Mouse (Mus musculus): ENCODE measurements at regions not wholly inside any gene's neighbourhood (a gene's known extent, or its start where the extent isn't known, plus 50 kb on each side); places are given as distances from the start of the nearest gene placed in this dataset.

DNA sequence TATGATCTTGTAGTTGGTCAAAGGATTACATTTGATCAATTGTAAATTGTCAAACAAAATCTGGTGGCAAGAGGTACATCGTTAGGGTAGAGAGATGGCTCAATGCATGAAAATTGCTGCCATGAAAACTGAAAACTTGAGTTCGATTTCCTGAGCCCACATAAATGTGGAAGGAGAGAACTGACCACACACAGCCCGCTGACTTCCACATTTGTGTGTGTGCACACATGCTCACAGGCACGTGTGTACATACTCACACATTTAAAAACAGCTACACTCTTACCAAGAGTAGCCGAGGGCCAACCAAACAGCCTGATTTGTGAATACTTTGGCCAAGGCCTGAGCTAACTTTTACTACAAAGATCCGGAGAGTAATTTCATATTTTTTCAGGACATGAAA, 60.5 kb upstream of the Smg1 start:
- no peak overlapping the region for H3K27ac ChIP-seq (ENCODE audit: low read length)
- no peak for ATAC-seq (ENCODE audit: insufficient read depth, low FRiP score)
- no peaks in the 10 kb centered on the region for H3K9me3 ChIP-seq (replicated peaks; ENCODE audit: control insufficient read depth, low read length)
- no peak overlapping the region for H3K9ac ChIP-seq (ENCODE audit: low read length)
- no peak overlapping the region for H3K4me3 ChIP-seq (replicated peaks; ENCODE audit: low read length)
- H3K27me3 ChIP-seq (ENCODE audit: control insufficient read depth, insufficient read depth, low read length), result no peaks in the 10 kb centered on the region
- no peaks in the 10 kb centered on the region for H3K4me1 ChIP-seq (ENCODE audit: control insufficient read depth, insufficient read depth, low read length)
- H3K4me2 ChIP-seq (ENCODE audit: low read depth, low read length), result no peak overlapping the region
- WGBS, result 85% methylated on average over 6 of the region's 6 CpGs
- no peaks in the 10 kb centered on the region for H3K36me3 ChIP-seq (ENCODE audit: control insufficient read depth, insufficient read depth, low read length)

DNA sequence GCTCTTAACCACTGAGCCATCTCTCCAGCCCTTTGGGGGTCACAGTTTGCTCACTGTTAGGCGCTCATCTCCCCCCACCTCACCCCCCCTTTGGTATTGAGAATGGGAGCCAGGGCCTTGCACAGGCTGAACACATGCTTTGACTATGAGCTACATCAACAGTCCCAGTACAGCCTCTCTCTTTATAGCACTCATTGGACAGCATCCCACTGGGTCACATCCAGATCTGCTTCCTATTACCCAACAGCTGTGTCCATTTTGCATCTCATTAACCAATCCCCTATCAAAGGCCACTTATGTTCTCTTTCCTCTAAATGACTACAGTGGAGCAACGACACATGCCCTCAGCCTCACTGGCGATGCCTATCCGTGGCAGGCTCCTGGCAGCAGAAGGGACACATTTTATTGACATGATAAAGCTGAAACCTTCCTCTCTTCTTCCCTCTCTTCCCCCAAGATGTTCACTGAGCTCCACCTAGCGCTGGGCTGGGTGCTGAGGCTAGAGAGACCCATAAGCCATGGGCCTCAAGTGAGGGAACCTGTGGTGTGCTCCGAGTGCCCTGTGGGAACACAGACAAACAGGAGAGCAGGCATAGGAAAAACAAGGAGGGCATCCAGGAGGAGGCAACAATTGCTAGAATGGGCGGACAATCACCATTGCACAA, 57.3 kb upstream of the Smg1 start:
- H3K4me2 ChIP-seq (ENCODE audit: low read depth, low read length), result no peak overlapping the region
- no peak overlapping the region for H3K27ac ChIP-seq (ENCODE audit: low read length)
- H3K4me1 ChIP-seq (ENCODE audit: control insufficient read depth, insufficient read depth, low read length), result no peaks in the 10 kb centered on the region
- peak; percentile 53; the same call in 1 of the 2 replicates for ATAC-seq (ENCODE audit: insufficient read depth, low FRiP score)
- H3K4me3 ChIP-seq (replicated peaks; ENCODE audit: low read length), result no peak overlapping the region
- H3K36me3 ChIP-seq (ENCODE audit: control insufficient read depth, insufficient read depth, low read length), result no peaks in the 10 kb centered on the region
- H3K9me3 ChIP-seq (replicated peaks; ENCODE audit: control insufficient read depth, low read length), result no peaks in the 10 kb centered on the region
- WGBS, result 66% methylated on average over 7 of the region's 7 CpGs
- H3K27me3 ChIP-seq (ENCODE audit: control insufficient read depth, insufficient read depth, low read length), result no peaks in the 10 kb centered on the region
- no peak overlapping the region for H3K9ac ChIP-seq (ENCODE audit: low read length)

DNA sequence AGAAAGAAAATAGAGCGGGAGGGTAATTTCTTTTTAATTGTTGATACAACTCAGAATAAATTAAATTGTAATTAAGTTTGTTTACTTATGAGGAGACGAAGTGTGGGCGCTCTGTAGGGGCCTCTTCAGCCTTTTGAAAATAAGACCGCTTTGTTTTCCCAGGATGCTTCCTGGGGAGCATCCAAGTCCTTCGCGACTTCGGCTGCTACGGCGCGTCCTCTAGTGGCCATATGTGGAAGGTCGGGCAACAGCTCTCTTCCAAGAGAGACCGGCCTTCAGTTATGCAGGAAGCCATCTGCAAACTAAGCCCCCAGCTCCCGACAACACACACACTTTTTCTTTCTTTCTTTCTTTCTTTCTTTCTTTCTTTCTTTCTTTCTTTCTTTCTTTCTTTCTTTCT, 54.1 kb upstream of the Smg1 start:
- Histone ChIP-seq H3K4me1 (ENCODE audit: control insufficient read depth, insufficient read depth, low read length) (no peaks in the 10 kb centered on the region), H3K27ac (ENCODE audit: low read length) (no peak overlapping the region), H3K9ac (ENCODE audit: low read length) (no peak overlapping the region), H3K4me3 (replicated peaks; ENCODE audit: low read length) (peak overlapping the region; percentile 10; the same call in 1 of the 2 replicates), H3K4me2 (ENCODE audit: low read depth, low read length) (peak overlapping the region; percentile 41; the same call in 1 of the 2 replicates), H3K9me3 (replicated peaks; ENCODE audit: control insufficient read depth, low read length) (no peaks in the 10 kb centered on the region; the same call in 1 of the 2 replicates), H3K36me3 (ENCODE audit: control insufficient read depth, insufficient read depth, low read length) (no peaks in the 10 kb centered on the region), H3K27me3 (ENCODE audit: control insufficient read depth, insufficient read depth, low read length) (no peaks in the 10 kb centered on the region)
- 4% methylated on average over 13 of the region's 13 CpGs for WGBS
- ATAC-seq (ENCODE audit: insufficient read depth, low FRiP score), result no peak

DNA sequence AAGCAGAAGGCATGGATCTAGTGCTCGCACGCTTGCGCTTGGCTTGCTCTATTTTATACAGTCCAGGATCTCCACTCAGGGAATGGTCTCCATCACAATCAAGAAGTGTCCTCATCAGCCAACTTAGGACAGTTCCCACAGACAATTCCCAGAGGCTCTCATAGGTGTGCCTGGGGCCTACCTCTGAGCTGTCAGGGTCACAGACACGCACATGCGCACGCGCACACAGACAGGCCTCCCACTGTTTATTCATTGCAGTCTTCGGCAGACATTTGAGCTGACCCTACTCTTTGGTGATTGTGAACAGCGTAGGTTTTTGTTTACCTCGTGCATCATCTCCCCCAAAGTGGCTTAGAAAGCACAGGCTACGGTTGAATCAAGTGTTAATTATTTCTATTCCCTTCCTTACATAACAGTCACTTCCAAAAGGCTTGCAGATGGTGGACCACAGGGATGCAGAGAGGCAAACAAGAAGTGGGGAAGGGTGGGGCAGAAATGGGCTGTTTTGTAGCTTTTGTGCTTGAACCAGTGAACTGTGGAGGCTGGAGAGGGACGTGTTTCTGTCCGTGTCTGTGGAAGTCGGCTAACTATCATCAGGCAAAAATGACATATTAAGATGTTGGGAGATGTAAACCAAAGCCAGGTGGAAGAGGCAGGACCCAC, 53.5 kb upstream of the Smg1 start:
- Histone ChIP-seq H3K9me3 (replicated peaks; ENCODE audit: control insufficient read depth, low read length) (no peaks in the 10 kb centered on the region; the same call in 1 of the 2 replicates), H3K27me3 (ENCODE audit: control insufficient read depth, insufficient read depth, low read length) (no peaks in the 10 kb centered on the region), H3K36me3 (ENCODE audit: control insufficient read depth, insufficient read depth, low read length) (no peaks in the 10 kb centered on the region), H3K27ac (ENCODE audit: low read length) (no peak overlapping the region), H3K4me3 (replicated peaks; ENCODE audit: low read length) (no peak overlapping the region), H3K4me2 (ENCODE audit: low read depth, low read length) (peak overlapping the region; percentile 41; the same call in 1 of the 2 replicates), H3K4me1 (ENCODE audit: control insufficient read depth, insufficient read depth, low read length) (no peaks in the 10 kb centered on the region), H3K9ac (ENCODE audit: low read length) (no peak overlapping the region)
- WGBS, result 56% methylated on average over 14 of the region's 14 CpGs
- ATAC-seq (ENCODE audit: insufficient read depth, low FRiP score), result no peak

DNA sequence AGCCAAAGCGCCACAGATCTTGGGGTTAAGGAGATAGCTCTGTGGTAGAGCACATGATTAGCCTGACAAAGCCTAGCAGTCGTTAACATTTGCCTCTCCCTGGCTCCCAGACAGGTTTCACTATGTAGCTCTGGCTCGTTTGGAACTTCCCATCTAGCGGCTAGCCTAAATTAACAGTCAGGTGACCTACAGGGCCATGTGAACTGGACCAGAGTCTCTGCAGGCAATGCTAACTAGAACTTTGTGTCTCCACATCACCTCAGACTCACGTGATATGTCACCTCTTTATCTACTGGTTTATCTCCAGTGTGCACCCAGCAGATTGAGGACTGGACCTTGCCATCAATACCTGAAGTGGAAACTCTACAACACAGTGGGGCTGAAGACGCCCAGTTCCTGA, 52.4 kb upstream of the Smg1 start:
- Histone ChIP-seq H3K27me3 (ENCODE audit: control insufficient read depth, insufficient read depth, low read length) (no peaks in the 10 kb centered on the region), H3K4me1 (ENCODE audit: control insufficient read depth, insufficient read depth, low read length) (no peaks in the 10 kb centered on the region), H3K36me3 (ENCODE audit: control insufficient read depth, insufficient read depth, low read length) (no peaks in the 10 kb centered on the region), H3K9ac (ENCODE audit: low read length) (no peak overlapping the region), H3K9me3 (replicated peaks; ENCODE audit: control insufficient read depth, low read length) (no peaks in the 10 kb centered on the region; the same call in 1 of the 2 replicates), H3K4me2 (ENCODE audit: low read depth, low read length) (no peak overlapping the region), H3K27ac (ENCODE audit: low read length) (no peak overlapping the region), H3K4me3 (replicated peaks; ENCODE audit: low read length) (no peak overlapping the region)
- WGBS, result 79% methylated on average over 6 of the region's 6 CpGs
- ATAC-seq (ENCODE audit: insufficient read depth, low FRiP score), result no peak

DNA sequence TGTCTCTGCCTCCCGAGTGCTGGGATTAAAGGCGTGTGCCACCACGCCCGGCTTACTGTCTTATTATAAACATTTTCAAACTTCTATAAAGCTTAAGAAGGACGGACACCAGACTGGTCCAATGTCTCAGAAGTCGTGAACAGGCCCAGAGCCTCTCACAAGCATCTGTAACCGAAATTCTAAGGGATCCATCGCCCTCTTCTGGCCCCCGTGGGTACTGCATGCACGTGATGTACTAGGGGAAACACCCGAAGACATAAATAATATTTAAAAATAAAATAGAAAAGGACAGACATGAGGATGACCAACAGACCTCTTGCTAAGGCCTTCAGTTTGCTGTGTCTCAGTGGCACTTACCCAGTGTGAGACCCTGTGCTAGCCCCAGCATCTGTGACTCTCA, 51.8 kb upstream of the Smg1 start:
- no peak overlapping the region for H3K4me2 ChIP-seq (ENCODE audit: low read depth, low read length)
- ATAC-seq (ENCODE audit: insufficient read depth, low FRiP score), result no peak
- H3K27me3 ChIP-seq (ENCODE audit: control insufficient read depth, insufficient read depth, low read length), result no peaks in the 10 kb centered on the region
- no peak overlapping the region for H3K9ac ChIP-seq (ENCODE audit: low read length)
- no peaks in the 10 kb centered on the region; the same call in 1 of the 2 replicates for H3K9me3 ChIP-seq (replicated peaks; ENCODE audit: control insufficient read depth, low read length)
- no peak overlapping the region for H3K27ac ChIP-seq (ENCODE audit: low read length)
- no peaks in the 10 kb centered on the region for H3K36me3 ChIP-seq (ENCODE audit: control insufficient read depth, insufficient read depth, low read length)
- no peak overlapping the region for H3K4me3 ChIP-seq (replicated peaks; ENCODE audit: low read length)
- no peaks in the 10 kb centered on the region for H3K4me1 ChIP-seq (ENCODE audit: control insufficient read depth, insufficient read depth, low read length)
- WGBS, result 74% methylated on average over 11 of the region's 11 CpGs

DNA sequence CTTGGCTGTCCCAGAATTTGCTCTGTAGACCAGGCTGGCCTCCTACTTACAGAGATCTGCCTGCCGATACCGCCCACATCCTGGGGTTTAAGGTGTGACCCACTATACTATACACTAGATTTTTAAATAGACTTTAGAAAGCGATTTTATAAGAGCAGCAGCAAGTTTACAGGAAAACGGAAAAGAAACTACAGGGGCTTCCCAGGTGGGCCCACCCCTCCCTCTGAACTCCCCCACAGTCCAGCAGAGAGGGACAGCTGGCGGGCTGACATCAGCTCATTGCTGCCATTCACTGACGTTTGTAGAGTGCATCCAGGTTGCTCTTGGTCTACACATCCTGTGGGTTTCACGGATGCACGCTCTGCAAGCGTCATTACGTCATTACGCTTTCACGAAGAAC, 51.2 kb upstream of the Smg1 start:
- no peaks in the 10 kb centered on the region for H3K36me3 ChIP-seq (ENCODE audit: control insufficient read depth, insufficient read depth, low read length)
- H3K9me3 ChIP-seq (replicated peaks; ENCODE audit: control insufficient read depth, low read length), result no peaks in the 10 kb centered on the region; the same call in 1 of the 2 replicates
- H3K9ac ChIP-seq (ENCODE audit: low read length), result no peak overlapping the region
- no peak for ATAC-seq (ENCODE audit: insufficient read depth, low FRiP score)
- H3K27me3 ChIP-seq (ENCODE audit: control insufficient read depth, insufficient read depth, low read length), result no peaks in the 10 kb centered on the region
- no peaks in the 10 kb centered on the region for H3K4me1 ChIP-seq (ENCODE audit: control insufficient read depth, insufficient read depth, low read length)
- no peak overlapping the region for H3K4me2 ChIP-seq (ENCODE audit: low read depth, low read length)
- 90% methylated on average over 12 of the region's 12 CpGs for WGBS
- no peak overlapping the region for H3K4me3 ChIP-seq (replicated peaks; ENCODE audit: low read length)
- H3K27ac ChIP-seq (ENCODE audit: low read length), result no peak overlapping the region

Measured in stomach, embryonic 16.5 days (tissue).